Mouse (Mus musculus) neutrophil, adult 83 days (primary cell): ENCODE measurements around the gene Scarf1. TPM values are rescaled to one million over a fixed set of nuclear protein-coding genes. Genes with fewer than 3 reads are reported as not detected.

Source experiments
- total RNA-seq, 2 experiments: library from RNA; stranded (reverse); gene quantifications; one replicate each; pipeline ENCODE4 v1.2.4; 2023

Gene Scarf1
- 1 to 10 TPM; 1.4 to 1.7 TPM for total RNA-seq

GRCm38 (mm10) chr11:75513336-75513735 lies at the start of gene Scarf1:
Scarf1 (plus strand) TSS chr11:75513540.

GRCm38 (mm10) chr11:75486601-75487285 lies 26.6 kb upstream of the Scarf1 start, which contains the start of gene Prpf8:
Prpf8 (plus strand) TSS chr11:75486816.

GRCm38 (mm10) chr11:75509741-75510626 lies 3.4 kb upstream of the Scarf1 start, which contains the start of gene Rilp:
Rilp (plus strand) TSS chr11:75510094.

GRCm38 (mm10) chr11:75531469-75532242 lies 18.3 kb downstream of the Scarf1 start, which contains the start of gene Slc43a2:
Slc43a2 (plus strand) TSS chr11:75531694.

Other genes with a start within 250 kb of the Scarf1 start
- 10 to 100 TPM; 65.0 to 79.0 TPM for gene Rpa1, start 165.2 kb upstream of the Scarf1 start, total RNA-seq
- gene Smyd4, start 165.1 kb upstream of the Scarf1 start, total RNA-seq = 1 to 10 TPM; 3.2 to 4.4 TPM
- gene Serpinf1, start 90.8 kb upstream of the Scarf1 start, total RNA-seq = 10 to 100 TPM; 13.1 to 16.6 TPM
- not detected for gene Serpinf2, start 73.9 kb upstream of the Scarf1 start, total RNA-seq
- 10 to 100 TPM; 25.4 to 25.8 TPM for gene Wdr81, start 58.8 kb upstream of the Scarf1 start, total RNA-seq
- gene Tlcd2, start 51.8 kb upstream of the Scarf1 start, total RNA-seq = 1 to 10 TPM; 5.3 to 6.3 TPM
- 100 to 1,000 TPM; 106 to 110 TPM for gene Prpf8, start 26.7 kb upstream of the Scarf1 start, total RNA-seq
- under 1 TPM; 0.94 to 0.97 TPM for gene Rilp, start 3.4 kb upstream of the Scarf1 start, total RNA-seq
- 10 to 100 TPM; 54.6 to 73.8 TPM for gene Slc43a2, start 18.2 kb downstream of the Scarf1 start, total RNA-seq
- 100 to 1,000 TPM; 201 to 220 TPM for gene Pitpna, start 74.6 kb downstream of the Scarf1 start, total RNA-seq
- gene Inpp5k, start 117.4 kb downstream of the Scarf1 start, total RNA-seq = 10 to 100 TPM; 70.5 to 82.5 TPM
- gene Myo1c, start 137.0 kb downstream of the Scarf1 start, total RNA-seq = 10 to 100 TPM; 52.8 to 60.4 TPM
- 10 to 100 TPM; 50.3 to 68.6 TPM for gene Crk, start 165.7 kb downstream of the Scarf1 start, total RNA-seq
- 100 to 1,000 TPM; 205 to 219 TPM for gene Ywhae, start 219.3 kb downstream of the Scarf1 start, total RNA-seq